Mouse (Mus musculus): Measurements from ENCODE around the gene Olfr1359.
A peak's percentile ranks its signal among the peaks of the same experiment; 100 is the strongest.

Gene Olfr1359

DNA sequence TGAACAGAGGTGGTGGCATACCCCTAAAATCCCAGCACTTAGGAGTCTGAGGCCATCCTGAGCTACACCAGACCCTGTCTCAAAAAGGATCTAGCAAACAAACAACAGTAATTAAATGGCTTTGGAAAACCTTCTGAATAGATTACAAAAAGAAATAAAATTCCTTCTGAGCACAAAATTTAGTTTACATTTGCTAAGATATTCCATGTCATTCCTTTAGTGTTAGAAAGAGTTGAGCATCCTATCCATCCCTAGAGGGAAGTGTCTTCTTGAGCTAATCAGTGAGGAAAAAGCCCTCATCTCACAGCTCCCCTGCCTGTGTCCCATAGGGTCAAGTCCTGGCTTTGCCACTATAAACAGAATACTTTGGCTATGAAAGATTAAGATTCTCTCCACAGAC lies at the start of gene Olfr1359:
Olfr1359 (plus strand) TSS at position 301 of the 400 bp plus-strand sequence.
- no peak for DNase-seq (ENCODE audit: low spot score in 2 of 2)

DNA sequence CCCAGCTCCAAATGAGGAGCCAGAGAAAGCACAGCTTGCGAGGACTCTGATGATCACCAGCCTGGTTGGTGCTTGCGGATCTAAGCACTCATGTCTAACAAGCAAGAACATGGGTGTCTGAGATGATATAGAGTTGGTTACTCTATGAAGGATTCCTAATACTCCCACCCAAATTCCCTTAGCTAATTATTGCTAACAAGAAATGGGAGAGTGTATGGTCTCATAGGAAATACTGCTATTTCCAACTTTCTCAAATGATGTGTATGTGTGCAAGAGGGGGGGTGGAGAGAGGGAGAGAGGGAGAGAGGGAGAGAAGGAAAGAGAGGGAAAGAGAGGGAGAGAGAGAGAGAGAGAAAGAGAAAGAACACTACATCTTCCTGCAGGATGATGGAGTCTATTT lies 34.6 kb upstream of the Olfr1359 start, which contains the start of gene Olfr1361:
Olfr1361 (minus strand) TSS at position 101 of the 400 bp plus-strand sequence.
- no peak for DNase-seq (ENCODE audit: low spot score in 2 of 2)

DNA sequence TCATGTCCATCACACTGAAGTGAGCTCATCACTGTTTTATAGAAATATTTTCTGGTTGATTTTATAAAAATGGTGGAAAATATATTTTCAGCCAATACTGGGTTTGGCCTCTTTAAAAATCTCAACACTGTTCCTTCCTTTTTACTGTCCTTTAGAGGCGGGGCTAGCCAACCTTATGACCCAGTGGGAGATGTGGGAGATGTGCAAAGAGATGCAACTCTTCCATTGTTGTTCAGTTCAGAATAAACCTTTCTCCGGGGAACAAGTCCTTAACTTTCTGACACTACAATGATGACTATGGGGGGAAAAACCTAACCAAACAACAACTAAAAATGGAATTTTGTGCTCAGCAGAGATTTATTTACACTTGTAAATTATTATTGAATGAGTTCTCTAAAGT lies 20.6 kb upstream of the Olfr1359 start, which contains the start of gene Olfr1360:
Olfr1360 (minus strand) TSS at position 101 of the 400 bp plus-strand sequence.
- DNase-seq (ENCODE audit: low spot score in 2 of 2): no peak

DNA sequence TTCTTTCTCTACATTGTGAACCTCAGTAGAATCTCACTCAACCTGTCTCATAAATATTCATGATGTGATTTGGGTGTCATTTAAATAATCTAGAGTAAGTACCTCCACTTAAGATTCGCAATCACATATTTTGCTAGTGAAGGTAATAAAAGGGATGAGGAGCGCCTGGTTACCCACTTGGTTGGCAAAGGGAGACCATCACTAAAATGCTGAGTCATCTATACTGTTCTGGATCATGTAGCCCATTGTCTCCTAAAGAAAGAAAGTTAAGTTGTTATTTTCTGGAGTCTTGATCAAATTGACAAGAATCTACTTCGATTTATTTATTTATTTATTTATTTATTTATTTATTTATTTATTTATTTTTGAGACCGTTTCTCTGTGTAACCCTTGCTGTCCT lies 8.8 kb downstream of the Olfr1359 start:
- DNase-seq (ENCODE audit: low spot score in 2 of 2): no peak

DNA sequence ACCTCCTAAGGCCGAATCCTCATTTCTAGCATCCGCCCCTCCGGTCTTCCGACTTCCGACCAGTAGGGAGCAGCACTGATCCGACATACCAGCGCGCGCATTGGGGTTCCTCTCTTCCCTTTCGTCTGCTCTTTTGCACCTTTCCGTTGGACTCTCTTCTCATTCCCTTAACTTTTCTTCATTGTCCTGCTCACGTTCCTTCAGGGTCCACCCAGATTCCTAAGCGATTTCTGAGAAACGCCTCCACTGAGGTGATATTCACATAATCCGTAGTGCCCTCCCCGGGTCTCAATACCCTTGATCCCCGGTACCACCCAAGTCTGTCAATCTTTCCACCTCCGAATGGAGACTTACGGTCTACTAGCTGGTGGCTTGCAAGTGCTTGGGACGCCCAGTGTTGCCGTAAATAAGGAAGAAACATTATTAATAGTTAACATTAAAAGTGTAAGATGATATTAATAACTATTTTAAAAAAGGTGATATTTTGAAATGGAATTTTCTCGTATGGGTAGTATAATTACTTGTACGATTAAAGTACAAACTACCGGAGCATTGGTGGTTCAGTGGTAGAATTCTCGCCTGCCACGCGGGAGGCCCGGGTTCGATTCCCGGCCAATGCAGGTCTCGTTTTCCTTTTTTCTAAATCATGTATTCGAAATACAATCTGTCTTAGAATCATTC lies 12.3 kb downstream of the Olfr1359 start:
- peak; percentile 89 to 95 for DNase-seq (ENCODE audit: low spot score in 2 of 2)

DNA sequence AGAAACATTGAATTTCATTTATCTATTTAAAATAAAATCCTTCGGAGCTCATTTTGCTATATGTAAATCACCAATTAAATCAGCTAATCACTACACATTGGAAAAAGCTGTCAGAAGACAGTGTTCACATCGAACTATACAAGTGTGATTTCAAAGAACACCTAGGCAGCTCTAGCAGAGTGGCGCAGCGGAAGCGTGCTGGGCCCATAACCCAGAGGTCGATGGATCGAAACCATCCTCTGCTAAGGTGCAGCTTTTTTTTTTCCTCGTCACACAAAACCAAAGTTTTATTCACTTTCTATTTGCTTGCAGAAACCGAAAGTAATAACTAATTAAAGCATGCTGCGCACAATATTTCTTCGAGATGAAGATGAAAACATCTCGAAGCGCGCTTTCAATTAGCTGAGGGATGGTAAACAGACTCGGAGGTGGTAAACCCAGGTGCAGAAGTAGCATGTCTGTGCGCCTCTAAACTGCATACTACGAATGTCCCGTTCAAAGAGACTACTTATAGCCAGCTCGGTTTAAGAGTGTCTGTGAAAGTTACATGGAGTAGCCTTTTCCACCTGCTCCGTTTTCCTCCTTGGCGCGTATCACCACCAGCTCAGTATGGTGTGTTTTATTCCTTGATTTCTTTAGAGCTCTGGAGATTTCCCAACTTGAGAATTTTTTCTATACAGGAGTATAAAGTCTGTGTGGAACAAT lies 13.1 kb downstream of the Olfr1359 start:
- peak; percentile 81 to 91 for DNase-seq (ENCODE audit: low spot score in 2 of 2)

DNA sequence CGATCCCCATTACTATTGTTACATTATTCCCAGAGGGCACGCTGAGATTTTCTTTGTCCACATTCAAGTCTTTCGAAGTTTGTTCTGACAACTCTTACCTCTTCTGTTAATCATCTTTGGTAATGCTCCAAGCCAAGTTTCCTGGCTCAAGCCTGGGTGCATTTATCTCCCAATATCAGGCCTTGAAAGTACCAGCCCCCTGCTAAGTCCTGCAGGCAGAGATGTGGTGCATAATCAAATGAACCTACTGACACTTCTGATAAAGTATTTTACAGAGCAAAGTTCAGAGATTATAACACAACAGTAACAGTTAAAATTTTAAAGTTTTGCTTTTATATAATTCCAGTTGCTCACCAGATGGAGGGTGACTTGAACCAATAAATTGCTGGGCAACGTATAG lies 13.8 kb downstream of the Olfr1359 start:
- DNase-seq (ENCODE audit: low spot score in 2 of 2): no peak

DNA sequence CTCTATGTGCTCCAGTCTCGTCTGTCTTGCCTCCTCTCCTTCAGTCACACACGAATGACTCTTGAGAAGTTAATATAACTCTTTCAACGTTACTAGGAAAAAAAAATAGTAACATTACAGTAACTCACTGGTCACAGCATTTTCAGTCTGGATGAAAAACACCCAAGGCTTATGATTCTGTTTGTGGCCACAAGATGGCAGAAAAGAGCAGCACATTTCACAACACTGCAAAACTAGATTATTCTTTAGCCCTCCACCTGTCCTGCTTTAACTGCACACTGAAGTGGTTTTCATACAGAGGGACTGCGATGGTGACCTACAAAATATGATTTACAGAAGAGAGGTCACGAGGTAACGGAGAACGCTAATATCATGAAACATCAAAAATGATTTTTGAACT lies 16.8 kb downstream of the Olfr1359 start:
- peak; percentile 72 to 82 for DNase-seq (ENCODE audit: low spot score in 2 of 2)

DNA sequence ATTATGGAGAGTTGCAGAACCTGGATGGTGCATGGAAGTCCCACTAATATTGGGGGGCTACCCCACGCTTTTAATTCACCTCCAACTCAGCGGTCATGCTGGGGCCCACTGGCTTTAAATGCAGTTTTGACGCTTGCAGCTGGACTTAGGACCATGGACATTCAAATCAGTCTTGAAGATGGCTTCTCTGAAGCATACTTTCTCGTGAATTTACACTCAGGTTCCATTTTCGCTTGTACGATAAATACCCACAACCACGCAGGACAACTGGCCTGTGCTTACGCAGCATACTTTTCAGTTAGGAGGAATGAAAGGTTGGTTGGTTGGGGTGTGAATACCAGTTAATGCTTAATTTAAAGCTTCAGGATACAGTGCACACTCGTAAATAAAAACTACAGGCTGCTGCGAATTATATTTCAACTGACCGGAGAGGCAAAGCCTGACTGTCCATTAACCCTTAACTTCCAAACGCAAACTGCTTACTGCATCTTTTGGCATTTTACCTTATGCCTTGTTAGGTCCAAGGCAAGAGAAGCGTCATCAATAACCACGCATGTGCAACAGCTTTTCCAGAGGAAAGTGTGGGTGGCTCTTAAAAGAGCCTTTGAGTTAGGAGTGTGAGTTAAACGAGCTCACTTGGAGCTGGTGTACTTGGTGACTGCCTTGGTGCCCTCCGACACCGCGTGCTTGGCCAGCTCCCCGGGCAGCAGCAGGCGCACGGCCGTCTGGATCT lies 17.4 kb downstream of the Olfr1359 start:
- peak; percentile 39 to 73 for DNase-seq (ENCODE audit: low spot score in 2 of 2)

DNA sequence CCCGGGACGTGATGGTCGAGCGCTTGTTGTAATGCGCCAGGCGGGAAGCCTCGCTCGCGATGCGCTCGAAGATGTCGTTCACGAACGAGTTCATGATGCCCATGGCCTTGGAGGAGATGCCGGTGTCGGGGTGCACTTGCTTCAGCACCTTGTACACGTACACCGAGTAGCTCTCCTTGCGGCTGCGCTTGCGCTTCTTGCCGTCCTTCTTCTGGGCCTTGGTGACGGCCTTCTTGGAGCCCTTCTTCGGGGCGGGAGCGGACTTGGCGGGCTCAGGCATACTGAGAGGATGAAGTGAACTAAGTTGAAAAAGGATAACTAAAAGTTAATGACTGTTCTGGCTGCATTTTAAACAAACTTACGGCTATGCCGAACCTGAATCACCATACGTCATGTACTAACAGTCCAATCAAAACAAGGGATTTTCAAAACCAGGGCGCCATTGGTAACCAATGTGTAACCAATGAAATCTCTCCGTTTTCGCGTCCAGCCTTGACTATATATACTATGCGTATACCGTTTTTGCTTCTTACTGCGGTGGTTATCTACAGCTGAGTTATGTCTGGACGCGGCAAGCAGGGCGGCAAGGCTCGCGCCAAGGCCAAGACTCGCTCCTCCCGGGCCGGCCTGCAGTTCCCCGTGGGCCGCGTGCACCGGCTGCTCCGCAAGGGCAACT lies 18.1 kb downstream of the Olfr1359 start, which contains the start of the genes Hist1h2bl and Hist1h2ai:
Hist1h2bl (minus strand) TSS at position 280 of the 676 bp plus-strand sequence.
Hist1h2ai (plus strand) TSS at position 559 of the 676 bp plus-strand sequence.
- peak; percentile 87 to 92 for DNase-seq (ENCODE audit: low spot score in 2 of 2)

DNA sequence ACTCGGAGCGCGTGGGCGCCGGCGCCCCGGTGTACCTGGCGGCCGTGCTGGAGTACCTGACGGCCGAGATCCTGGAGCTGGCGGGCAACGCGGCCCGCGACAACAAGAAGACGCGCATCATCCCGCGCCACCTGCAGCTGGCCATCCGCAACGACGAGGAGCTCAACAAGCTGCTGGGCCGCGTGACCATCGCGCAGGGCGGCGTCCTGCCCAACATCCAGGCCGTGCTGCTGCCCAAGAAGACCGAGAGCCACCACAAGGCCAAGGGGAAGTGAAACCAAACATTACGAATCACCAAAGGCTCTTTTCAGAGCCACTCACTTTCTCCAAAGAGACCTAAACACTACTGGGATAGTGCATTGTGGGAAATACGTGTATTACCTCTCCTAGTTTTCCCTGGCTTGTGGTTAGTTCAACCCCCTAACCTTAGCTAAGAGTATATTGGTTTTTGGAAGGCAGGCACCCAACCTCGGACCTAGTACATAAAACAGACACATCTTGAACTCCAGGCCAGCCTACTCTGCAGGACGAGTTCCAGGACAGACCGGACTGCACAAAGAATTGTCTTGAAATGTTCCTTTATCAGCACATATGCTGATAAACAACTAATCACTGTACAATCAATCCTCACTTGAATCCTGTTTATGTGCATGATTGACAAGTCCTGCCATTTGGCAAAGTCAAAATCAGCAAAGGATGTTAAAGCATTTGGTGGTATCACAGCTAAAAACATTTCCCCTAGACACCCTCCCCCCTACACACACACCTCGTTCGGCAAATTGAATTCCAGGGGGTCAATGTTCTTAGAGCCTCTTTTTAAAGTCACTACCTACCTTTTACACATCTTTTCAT lies 18.9 kb downstream of the Olfr1359 start:
- peak; percentile 42 to 74 for DNase-seq (ENCODE audit: low spot score in 2 of 2)

DNA sequence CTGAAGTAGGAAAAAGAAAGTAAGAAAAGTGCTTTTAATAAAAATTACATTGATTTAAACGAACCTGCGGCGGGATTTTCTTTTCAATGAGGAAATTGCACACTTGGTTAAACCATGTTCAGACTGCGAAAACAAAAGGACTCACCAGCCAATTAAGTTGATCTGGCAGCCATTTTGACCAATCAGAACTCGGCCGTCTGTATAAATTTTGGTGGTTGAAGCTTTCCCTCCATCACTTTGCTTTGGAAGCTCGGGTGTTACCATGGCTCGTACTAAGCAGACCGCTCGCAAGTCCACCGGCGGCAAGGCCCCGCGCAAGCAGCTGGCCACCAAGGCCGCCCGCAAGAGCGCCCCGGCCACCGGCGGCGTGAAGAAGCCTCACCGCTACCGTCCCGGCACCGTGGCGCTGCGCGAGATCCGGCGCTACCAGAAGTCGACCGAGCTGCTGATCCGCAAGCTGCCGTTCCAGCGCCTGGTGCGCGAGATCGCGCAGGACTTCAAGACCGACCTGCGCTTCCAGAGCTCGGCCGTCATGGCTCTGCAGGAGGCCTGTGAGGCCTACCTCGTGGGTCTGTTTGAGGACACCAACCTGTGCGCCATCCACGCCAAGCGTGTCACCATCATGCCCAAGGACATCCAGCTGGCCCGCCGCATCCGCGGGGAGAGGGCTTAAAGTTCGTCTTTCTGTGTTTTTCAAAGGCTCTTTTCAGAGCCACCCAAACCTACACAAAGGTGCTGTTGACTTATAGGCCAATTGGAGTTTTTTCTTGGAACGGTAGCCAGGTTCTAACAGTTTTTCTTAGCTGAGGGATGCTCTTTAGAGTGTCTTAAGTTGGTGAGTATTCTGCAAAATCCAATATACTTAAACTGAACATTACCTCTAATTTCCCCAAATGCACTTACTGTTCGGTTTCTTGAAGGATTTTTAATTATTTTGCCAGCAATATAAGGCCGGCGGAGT lies 19.8 kb downstream of the Olfr1359 start, which contains the start of gene Hist1h3h:
Hist1h3h (plus strand) TSS at position 263 of the 961 bp plus-strand sequence.
- peak; percentile 90 to 94 for DNase-seq (ENCODE audit: low spot score in 2 of 2)

DNA sequence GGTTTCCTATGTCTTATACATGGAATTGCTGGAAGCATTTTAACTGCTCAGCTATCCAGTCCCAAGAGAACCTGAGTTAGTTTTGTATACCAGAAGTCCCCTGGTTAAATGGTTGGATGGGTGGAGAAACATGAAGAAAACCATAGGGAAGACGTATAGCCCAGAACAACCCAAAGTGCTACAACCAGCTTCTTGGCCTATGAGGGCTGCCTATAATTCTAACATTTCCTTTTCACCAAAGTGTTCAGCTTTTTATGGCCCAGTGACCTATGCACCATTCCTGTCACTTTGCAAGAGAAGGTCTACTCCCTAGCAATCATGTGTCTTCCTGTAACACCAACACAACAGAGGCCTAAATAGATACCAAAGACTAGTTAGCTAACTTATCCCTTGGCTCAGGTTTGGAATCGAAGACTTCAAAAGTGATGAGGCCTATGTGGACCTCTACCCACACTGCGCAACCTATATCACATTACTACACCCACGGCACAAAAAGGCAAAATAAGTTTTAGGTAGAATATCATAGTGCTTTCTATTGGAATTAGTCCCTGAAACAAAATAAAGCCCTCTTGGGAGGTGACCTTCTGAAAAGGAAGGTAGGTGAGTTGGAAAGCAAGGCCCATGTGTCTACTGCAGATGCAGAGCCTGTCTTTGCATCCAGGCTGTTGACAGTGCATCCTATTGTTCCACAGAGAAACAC lies 20.6 kb downstream of the Olfr1359 start:
- DNase-seq (ENCODE audit: low spot score in 2 of 2): peak in 1 of 2 experiments; percentile 18

DNA sequence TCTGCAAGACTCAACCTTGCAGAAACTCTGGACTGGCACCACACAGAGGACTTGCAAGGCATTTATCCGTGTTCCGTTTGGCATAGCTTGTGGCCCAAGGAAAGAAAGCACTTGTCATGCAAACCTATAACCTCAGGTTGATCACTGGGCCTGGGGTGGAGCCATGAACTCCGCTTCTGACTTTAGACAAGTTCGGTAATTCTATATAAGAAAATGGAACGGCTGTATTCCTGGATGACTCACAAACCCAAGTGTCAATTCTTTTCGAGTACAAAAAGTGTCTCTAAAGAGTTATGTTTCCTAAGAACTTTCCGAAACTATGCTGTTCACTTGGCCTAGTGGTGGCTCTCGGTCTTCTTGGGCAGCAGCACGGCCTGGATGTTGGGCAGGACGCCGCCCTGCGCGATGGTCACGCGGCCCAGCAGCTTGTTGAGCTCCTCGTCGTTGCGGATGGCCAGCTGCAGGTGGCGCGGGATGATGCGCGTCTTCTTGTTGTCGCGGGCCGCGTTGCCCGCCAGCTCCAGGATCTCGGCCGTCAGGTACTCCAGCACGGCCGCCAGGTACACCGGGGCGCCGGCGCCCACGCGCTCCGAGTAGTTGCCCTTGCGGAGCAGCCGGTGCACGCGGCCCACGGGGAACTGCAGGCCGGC lies 23.3 kb downstream of the Olfr1359 start:
- peak in 1 of 2 experiments; percentile 25 for DNase-seq (ENCODE audit: low spot score in 2 of 2)

DNA sequence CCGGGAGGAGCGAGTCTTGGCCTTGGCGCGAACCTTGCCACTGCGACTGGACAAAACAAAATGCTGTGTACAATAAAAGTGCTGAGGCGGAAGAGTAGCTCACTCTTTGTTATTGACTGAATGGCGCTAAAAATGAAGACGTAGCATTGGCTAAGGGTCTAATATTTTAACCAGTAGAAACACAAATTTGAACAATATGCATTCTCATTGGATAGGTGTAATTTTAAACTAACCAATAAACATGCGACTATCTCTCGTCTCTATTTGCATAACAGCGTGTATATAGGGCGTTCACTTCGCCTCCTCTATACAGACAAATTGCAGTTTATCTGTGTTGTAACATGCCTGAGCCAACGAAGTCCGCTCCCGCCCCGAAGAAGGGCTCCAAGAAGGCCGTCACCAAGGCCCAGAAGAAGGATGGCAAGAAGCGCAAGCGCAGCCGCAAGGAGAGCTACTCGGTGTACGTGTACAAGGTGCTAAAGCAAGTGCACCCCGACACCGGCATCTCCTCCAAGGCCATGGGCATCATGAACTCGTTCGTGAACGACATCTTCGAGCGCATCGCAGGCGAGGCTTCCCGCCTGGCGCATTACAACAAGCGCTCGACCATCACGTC lies 24.0 kb downstream of the Olfr1359 start, which contains the start of gene Hist1h2bm:
Hist1h2bm (plus strand) TSS at position 288 of the 616 bp plus-strand sequence.
- DNase-seq (ENCODE audit: low spot score in 2 of 2): peak; percentile 78 to 85

DNA sequence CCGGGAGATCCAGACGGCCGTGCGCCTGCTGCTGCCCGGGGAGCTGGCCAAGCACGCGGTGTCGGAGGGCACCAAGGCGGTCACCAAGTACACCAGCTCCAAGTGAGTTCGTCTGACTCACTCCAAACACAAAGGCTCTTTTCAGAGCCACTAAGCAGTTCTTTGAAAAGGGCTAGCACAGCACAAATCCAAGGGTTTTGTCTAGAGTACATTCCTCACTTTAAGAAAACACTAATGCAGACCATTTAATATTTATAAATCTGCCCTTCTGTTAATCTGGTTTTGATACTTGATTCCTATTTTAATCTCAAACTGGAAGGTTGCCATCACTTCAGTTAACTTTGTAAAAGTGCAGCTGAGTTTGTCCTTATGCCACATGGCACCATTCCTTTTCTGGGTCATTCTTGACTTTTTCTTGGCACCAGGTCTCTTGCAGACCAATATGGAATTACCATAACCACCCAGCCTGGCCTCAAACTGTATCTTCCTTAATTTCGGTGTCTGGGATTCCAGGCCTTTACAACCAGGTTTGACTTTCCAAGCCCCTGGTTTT lies 24.5 kb downstream of the Olfr1359 start:
- DNase-seq (ENCODE audit: low spot score in 2 of 2): peak in 1 of 2 experiments; percentile 23
